Mouse (Mus musculus): ENCODE data around the gene Fam129c.

Fam129c gene

GRCm38 (mm10) chr8:71610822-71611651, 13.6 kb downstream of the Fam129c start, which contains the start of gene Colgalt1:
Colgalt1 (plus strand) TSS chr8:71610998.
- peak; percentile 90 for DNase-seq (ENCODE audit: low spot score)

- no peak for DNase-seq (ENCODE audit: low spot score)
Measured at GRCm38 (mm10) chr8:71612141-71612540, 14.7 kb downstream of the Fam129c start.

- DNase-seq (ENCODE audit: low spot score): no peak
Measured at GRCm38 (mm10) chr8:71613418-71613817, 16.0 kb downstream of the Fam129c start.

DNA sequence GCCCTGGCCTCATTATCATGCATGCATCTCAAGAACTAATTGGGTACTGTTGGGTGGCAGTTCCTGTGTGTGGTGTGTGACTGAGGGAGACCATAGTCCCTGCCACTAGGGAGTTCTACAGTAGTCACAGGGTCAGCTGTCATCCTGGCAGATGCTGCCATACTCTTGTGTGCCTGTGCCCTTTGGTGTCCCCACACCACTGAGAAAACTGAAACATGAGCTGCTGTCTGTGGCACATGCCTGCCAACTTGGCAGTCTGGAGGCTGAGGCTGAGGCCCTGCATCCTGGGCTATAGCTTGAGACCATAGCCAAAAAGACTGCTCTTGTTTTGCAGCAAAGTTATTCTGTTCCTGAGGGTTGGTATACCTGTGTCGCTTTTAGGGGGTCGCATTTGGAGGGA, 22.3 kb downstream of the Fam129c start:
- no peak for DNase-seq (ENCODE audit: low spot score)

- no peak for DNase-seq (ENCODE audit: low spot score)
Measured at GRCm38 (mm10) chr8:71625088-71625487, 27.6 kb downstream of the Fam129c start.

DNA sequence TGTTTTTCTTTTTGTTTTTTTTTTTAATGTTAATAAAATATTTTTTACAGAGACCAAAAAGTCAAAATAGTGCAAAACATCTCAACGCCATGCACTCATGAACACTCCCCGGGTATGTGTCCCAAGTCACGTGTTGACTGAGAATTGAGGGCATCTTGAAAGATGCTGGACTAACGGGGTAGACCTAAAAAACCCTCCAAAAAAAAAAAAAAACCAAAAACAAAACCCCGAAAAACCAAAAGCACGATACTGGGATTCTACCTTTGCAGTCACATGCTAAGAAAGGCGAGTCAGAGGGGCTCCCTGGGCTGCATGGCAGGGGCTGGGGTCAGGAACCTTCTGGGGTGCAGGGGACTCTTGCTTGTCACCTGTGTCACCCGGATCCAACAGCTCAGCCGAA, 29.3 kb downstream of the Fam129c start:
- no peak for DNase-seq (ENCODE audit: low spot score)

GRCm38 (mm10) chr8:71627265-71628099, 30.0 kb downstream of the Fam129c start:
- DNase-seq (ENCODE audit: low spot score): no peak

- no peak for DNase-seq (ENCODE audit: low spot score)
Measured at GRCm38 (mm10) chr8:71628396-71629095, 31.1 kb downstream of the Fam129c start.

DNA sequence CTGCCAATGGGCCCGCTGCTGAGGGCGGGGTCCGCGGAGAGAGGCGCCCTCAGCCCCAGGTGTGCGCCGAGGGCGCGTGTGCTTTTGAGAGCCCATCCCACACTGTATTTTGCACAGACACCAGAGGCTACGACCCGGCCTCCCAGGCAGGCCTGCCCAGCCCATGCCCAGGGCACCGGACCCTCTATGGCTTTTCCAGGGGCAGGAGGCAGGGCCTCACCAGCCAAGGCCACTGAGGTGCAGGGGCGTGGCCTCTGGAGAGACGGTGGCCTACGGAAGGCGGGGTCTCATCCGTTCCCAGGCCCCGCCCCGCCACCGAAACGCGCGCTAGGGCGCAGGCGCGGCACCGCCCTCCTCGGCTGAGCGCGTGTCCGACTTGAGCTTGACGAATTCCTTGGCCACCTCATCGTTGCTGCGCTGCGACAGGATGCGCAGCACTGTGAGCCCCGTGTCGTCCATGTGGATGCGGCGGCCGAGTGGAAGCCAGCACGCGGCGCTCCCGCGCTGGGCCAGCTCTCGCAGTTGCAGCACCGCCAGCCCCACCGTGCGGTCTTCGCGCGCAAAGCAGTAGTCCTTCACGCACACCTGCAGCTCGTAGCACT, 31.7 kb downstream of the Fam129c start:
- peak; percentile 92 for DNase-seq (ENCODE audit: low spot score)

DNA sequence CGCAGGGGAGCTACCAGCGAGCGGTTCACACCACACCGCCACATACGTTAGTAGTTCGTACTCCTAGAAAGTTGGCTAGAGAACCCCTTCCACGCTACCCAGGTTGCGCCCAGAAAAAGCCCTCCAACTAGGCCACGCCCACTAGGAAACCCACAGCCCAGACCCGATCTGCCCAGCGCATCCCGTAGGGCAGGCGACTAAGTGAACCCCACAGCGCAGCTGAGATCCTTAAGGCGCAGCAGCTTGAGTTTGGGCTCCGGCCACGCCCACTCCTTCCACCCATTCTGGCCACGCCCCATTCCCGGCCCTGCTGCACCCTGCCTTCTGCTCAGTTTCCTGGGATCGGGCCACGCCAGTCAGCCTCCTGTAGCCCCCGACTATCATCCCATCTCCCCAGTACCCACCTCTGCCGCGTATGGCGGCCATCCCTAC, 32.3 kb downstream of the Fam129c start:
- no peak for DNase-seq (ENCODE audit: low spot score)

GRCm38 (mm10) chr8:71630761-71631160, 33.3 kb downstream of the Fam129c start:
- DNase-seq (ENCODE audit: low spot score): no peak

DNA sequence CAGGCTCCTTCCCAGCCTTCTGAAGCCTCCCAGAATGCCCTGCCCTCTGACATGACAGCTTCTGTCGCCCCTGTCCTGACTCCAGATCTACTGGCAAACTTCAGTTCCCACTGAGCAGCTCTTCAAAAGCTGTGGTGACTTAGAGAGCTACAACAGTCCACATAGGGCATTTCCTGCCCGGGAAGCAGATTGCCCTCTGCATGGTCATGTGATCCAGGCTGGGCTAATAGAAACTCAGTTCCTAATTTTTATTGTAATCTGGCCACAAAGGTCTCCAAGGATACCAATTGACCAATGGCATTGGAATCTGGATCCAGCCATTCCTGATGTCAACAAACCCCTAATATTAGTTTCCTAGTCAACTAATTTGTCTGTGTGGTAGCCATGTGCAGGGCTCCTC, 34.4 kb downstream of the Fam129c start:
- DNase-seq (ENCODE audit: low spot score): no peak

GRCm38 (mm10) chr8:71633164-71633563, 35.7 kb downstream of the Fam129c start:
- DNase-seq (ENCODE audit: low spot score): no peak

DNA sequence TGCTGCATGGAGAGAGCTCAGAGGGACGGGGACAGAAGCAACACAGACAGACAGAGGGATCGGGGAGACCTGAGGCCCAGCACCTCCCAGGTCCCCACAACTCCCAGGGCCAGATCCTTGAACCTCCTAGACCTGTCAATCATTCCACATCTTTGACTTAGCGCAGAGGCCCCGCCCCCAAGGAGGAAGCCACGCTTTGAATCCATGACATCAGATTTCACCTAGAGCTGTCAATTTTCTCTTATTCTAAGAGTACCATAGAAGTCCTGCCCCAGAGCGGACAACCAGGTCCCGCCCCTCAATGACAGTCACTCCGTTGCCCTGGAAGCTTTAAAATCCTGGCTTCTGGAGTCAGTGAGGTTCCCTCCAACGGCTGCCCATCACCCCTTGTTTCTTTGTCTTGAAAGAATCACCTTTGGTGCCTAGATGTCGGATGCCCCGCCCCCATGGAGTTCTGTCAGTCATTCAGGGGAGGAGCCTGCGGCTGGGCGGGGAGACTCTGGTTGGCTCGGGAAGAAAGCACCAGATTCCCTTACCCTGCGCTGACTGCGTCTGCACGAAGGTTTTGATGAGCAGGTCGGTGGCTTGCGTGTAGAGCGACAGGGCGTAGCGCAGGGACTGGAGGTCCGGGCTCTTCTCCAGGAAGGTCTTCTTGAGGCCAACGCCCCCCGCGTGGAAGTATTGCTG, 36.7 kb downstream of the Fam129c start:
- DNase-seq (ENCODE audit: low spot score): no peak

- no peak for DNase-seq (ENCODE audit: low spot score)
Measured at GRCm38 (mm10) chr8:71637149-71638095, 40.0 kb downstream of the Fam129c start.

- DNase-seq (ENCODE audit: low spot score): no peak
Measured at GRCm38 (mm10) chr8:71638321-71638720, 40.9 kb downstream of the Fam129c start.

DNA sequence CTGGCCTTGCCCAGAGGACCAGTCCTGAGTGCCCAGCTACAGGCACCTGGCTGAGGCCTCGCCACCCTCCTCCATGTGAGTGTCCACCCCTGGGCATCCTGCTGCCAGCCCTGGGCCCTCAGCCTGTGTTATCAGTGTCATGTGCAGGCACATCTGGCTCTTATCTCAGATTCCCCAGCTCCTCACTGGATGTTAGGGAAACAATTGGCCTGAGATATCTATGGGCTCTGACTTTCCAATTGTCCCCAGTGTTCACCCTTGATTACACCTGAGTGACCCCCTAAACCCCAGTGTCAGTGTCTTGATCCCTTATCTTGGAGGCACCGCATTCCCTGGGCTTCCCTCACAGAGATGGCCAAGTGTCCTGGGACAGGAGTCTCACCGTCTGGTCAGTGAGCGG, 41.9 kb downstream of the Fam129c start:
- no peak for DNase-seq (ENCODE audit: low spot score)

DNA sequence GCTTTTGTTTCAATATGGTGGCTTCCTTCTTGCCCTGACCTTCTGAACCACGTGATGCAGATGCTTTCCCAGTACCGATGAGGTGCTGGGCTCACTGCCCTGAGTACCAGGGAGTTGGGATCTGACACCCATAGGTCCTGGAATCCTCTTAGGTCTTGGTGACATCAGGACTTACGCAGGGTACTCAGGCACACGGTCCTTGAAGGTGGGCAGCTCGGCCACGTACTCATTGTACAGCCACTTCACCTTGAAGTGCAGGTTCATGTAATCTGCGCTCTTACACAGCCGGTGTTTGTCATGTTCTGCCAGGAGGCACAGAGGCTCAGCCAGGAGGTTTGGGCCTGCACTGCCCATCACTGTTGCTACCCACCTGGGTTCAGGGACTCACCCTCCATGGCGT, 48.1 kb downstream of the Fam129c start:
- no peak for DNase-seq (ENCODE audit: low spot score)

DNA sequence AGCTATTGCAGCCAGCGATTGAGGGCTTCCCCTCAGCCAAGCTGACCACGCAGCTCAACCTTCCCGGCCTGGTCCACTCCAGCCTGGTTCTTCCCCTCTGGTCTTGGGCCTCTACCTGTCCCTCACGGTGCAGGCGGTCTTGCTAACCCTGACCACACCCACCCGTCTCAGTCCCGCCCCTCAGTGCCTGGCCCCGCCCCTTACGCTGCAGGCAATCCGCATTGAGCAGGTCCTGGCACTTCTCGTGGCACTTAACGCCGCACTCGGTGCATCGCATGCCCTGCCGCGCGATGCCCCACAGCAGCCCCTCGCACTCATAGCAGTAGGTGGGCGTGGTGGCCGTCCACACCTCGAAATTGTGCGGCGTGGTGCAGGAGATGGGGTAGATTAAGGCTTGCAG, 57.2 kb downstream of the Fam129c start:
- DNase-seq (ENCODE audit: low spot score): no peak
